In genomic region chr13:83563261-83563660, GRCm38 (mm10) we compare ENCODE assay signal across 23 mouse cellular contexts. TPM values are rescaled to one million over a fixed set of nuclear protein-coding genes. Genes with fewer than 3 reads are reported as not detected.
DNase-seq lines count a peak whose midpoint lies in the region; ATAC-seq lines count a peak whose summit lies in the region.
"Had no signal": no experiment of that assay in that cellular context is flagged by ENCODE, and none has a peak within 500 bp of the region (broad histone marks: within the 10 kb centered on the region; RNA-seq: fewer than 3 reads in every experiment).

No protein-coding gene starts in this region.

- H3K27me3 ChIP-seq in heart, embryonic 12.5 days (replicated peaks), result no peaks in the 10 kb centered on the region
- H3K27me3 ChIP-seq in heart, embryonic 11.5 days (ENCODE audit: control insufficient read depth, insufficient read depth, low read length), result no peaks in the 10 kb centered on the region
- no peaks in the 10 kb centered on the region for H3K27me3 ChIP-seq in midbrain, embryonic 11.5 days (ENCODE audit: control insufficient read depth, insufficient read depth, low read length)
- H3K27me3 ChIP-seq in midbrain, embryonic 14.5 days (ENCODE audit: control insufficient read depth, insufficient read depth, low read length), result no peaks in the 10 kb centered on the region
- no peaks in the 10 kb centered on the region for H3K27me3 ChIP-seq in liver, embryonic 12.5 days (replicated peaks)
- H3K27me3 ChIP-seq in liver, embryonic 16.5 days (ENCODE audit: control insufficient read depth, insufficient read depth, low read depth, low read length), result no peaks in the 10 kb centered on the region
- H3K27me3 ChIP-seq: embryonic facial prominence, embryonic 12.5 days; forebrain, embryonic 13.5 days; hindbrain, embryonic 12.5 days; limb, embryonic 15.5 days; neural tube, embryonic 15.5 days had no signal

- peak overlapping the region; percentile 62 for H3K27ac ChIP-seq in heart, embryonic 12.5 days (ENCODE audit: poor library complexity, severe bottlenecking)
- H3K27ac ChIP-seq in heart, embryonic 11.5 days (ENCODE audit: low read depth, low read length), result no peak overlapping the region; the same call in 1 of the 2 replicates
- no peak overlapping the region for H3K27ac ChIP-seq in midbrain, embryonic 11.5 days (ENCODE audit: low read depth, low read length)
- no peak overlapping the region for H3K27ac ChIP-seq in midbrain, embryonic 14.5 days (replicated peaks; ENCODE audit: low read depth, low read length)
- H3K27ac ChIP-seq in liver, embryonic 12.5 days, result no peak overlapping the region
- H3K27ac ChIP-seq in liver, embryonic 16.5 days (ENCODE audit: low read length), result no peak overlapping the region
- H3K27ac ChIP-seq: embryonic facial prominence, embryonic 12.5 days; forebrain, embryonic 13.5 days; hindbrain, embryonic 12.5 days; layer of hippocampus, adult 2 months; limb, embryonic 15.5 days; neural tube, embryonic 15.5 days had no signal

- no peaks in the 10 kb centered on the region for H3K9me3 ChIP-seq in heart, embryonic 12.5 days (replicated peaks)
- H3K9me3 ChIP-seq in heart, embryonic 11.5 days (replicated peaks; ENCODE audit: control insufficient read depth, low read length), result no peaks in the 10 kb centered on the region
- no peaks in the 10 kb centered on the region for H3K9me3 ChIP-seq in midbrain, embryonic 11.5 days (ENCODE audit: control insufficient read depth, low read length)
- H3K9me3 ChIP-seq in midbrain, embryonic 14.5 days (ENCODE audit: control insufficient read depth, low read length), result no peaks in the 10 kb centered on the region
- no peaks in the 10 kb centered on the region for H3K9me3 ChIP-seq in liver, embryonic 12.5 days (replicated peaks)
- H3K9me3 ChIP-seq in liver, embryonic 16.5 days (replicated peaks; ENCODE audit: control insufficient read depth, low read length), result no peaks in the 10 kb centered on the region
- H3K9me3 ChIP-seq: embryonic facial prominence, embryonic 12.5 days; forebrain, embryonic 13.5 days; hindbrain, embryonic 12.5 days; limb, embryonic 15.5 days; neural tube, embryonic 15.5 days had no signal

- peak; percentile 69 for DNase-seq in midbrain, embryonic 11.5 days (ENCODE audit: low spot score, missing footprints)
- DNase-seq in midbrain, embryonic 14.5 days, result no peak
- DNase-seq in gastrocnemius, adult 18-20 months (ENCODE audit: low spot score), result no peak
- no peak for DNase-seq in thymus, postnatal 10 days (ENCODE audit: low spot score in 2 of 2)
- DNase-seq: cerebellum, adult 9-10 months; gastrocnemius, postnatal 25 days; kidney, adult 2 months; kidney, postnatal 10 days; layer of hippocampus, postnatal 36 days; lung, postnatal 10 days; retina, postnatal 1 day had no signal

- no peaks in the 10 kb centered on the region for H3K36me3 ChIP-seq in heart, embryonic 12.5 days
- no peaks in the 10 kb centered on the region for H3K36me3 ChIP-seq in heart, embryonic 11.5 days (ENCODE audit: control insufficient read depth, insufficient read depth, low read length)
- H3K36me3 ChIP-seq in midbrain, embryonic 11.5 days (ENCODE audit: control insufficient read depth, insufficient read depth, low read length), result no peaks in the 10 kb centered on the region
- no peaks in the 10 kb centered on the region for H3K36me3 ChIP-seq in midbrain, embryonic 14.5 days (ENCODE audit: control insufficient read depth, insufficient read depth, low read length)
- no peaks in the 10 kb centered on the region for H3K36me3 ChIP-seq in liver, embryonic 12.5 days
- no peaks in the 10 kb centered on the region for H3K36me3 ChIP-seq in liver, embryonic 16.5 days (ENCODE audit: control insufficient read depth, insufficient read depth)
- H3K36me3 ChIP-seq: embryonic facial prominence, embryonic 12.5 days; hindbrain, embryonic 12.5 days; limb, embryonic 15.5 days; neural tube, embryonic 15.5 days had no signal

- 15% methylated on average over 2 of the region's 2 CpGs for WGBS in heart, embryonic 12.5 days
- WGBS in heart, embryonic 11.5 days (ENCODE audit: insufficient replicate concordance), result 27% methylated on average over 2 of the region's 2 CpGs
- WGBS in midbrain, embryonic 11.5 days, result 63% methylated on average over 2 of the region's 2 CpGs
- 81% methylated on average over 2 of the region's 2 CpGs for WGBS in midbrain, embryonic 14.5 days
- 32% methylated on average over 2 of the region's 2 CpGs for WGBS in liver, embryonic 12.5 days (ENCODE audit: insufficient replicate concordance)
- 36% methylated on average over 2 of the region's 2 CpGs for WGBS in liver, embryonic 16.5 days (ENCODE audit: insufficient replicate concordance)

- ATAC-seq in heart, embryonic 12.5 days (ENCODE audit: insufficient number of reproducible peaks, low FRiP score), result 0 out of 2 replicates have a peak, but pooled peaks have one; percentile 45
- no peak for ATAC-seq in heart, embryonic 11.5 days (replicated peaks; ENCODE audit: insufficient number of reproducible peaks, low FRiP score, low TSS enrichment)
- ATAC-seq in midbrain, embryonic 11.5 days (ENCODE audit: low FRiP score), result no peak
- ATAC-seq in midbrain, embryonic 14.5 days (ENCODE audit: low FRiP score, low TSS enrichment), result no peak
- peak; percentile 78 for ATAC-seq in liver, embryonic 12.5 days
- peak; percentile 56; the same call in 1 of the 2 replicates for ATAC-seq in liver, embryonic 16.5 days (ENCODE audit: low read depth)
- ATAC-seq: forebrain, embryonic 13.5 days; midbrain, embryonic 16.5 days had no signal

- no peak overlapping the region for H3K4me2 ChIP-seq in heart, embryonic 12.5 days
- no peak overlapping the region for H3K4me2 ChIP-seq in heart, embryonic 11.5 days
- no peak overlapping the region for H3K4me2 ChIP-seq in midbrain, embryonic 11.5 days
- H3K4me2 ChIP-seq in midbrain, embryonic 14.5 days (ENCODE audit: low read length), result no peak overlapping the region
- H3K4me2 ChIP-seq in liver, embryonic 12.5 days, result no peak overlapping the region
- H3K4me2 ChIP-seq in liver, embryonic 16.5 days (ENCODE audit: low read depth, low read length), result no peak overlapping the region
- H3K4me2 ChIP-seq: embryonic facial prominence, embryonic 12.5 days; forebrain, embryonic 13.5 days; hindbrain, embryonic 12.5 days; limb, embryonic 15.5 days; neural tube, embryonic 15.5 days had no signal

- H3K9ac ChIP-seq in heart, embryonic 12.5 days, result no peak overlapping the region
- no peak overlapping the region for H3K9ac ChIP-seq in heart, embryonic 11.5 days (ENCODE audit: low read depth, low read length)
- no peak overlapping the region for H3K9ac ChIP-seq in midbrain, embryonic 11.5 days (ENCODE audit: low read length)
- H3K9ac ChIP-seq in midbrain, embryonic 14.5 days (replicated peaks; ENCODE audit: low read length), result no peak overlapping the region
- H3K9ac ChIP-seq in liver, embryonic 12.5 days, result no peak overlapping the region
- no peak overlapping the region for H3K9ac ChIP-seq in liver, embryonic 16.5 days (ENCODE audit: low read depth, low read length)
- H3K9ac ChIP-seq: embryonic facial prominence, embryonic 12.5 days; forebrain, embryonic 13.5 days; hindbrain, embryonic 12.5 days; limb, embryonic 15.5 days; neural tube, embryonic 15.5 days had no signal

- no peak overlapping the region for H3K4me3 ChIP-seq in heart, embryonic 12.5 days
- no peak overlapping the region for H3K4me3 ChIP-seq in heart, embryonic 11.5 days (ENCODE audit: low read depth, low read length)
- H3K4me3 ChIP-seq in midbrain, embryonic 11.5 days (ENCODE audit: low read depth, low read length), result no peak overlapping the region
- H3K4me3 ChIP-seq in midbrain, embryonic 14.5 days (replicated peaks; ENCODE audit: low read depth, low read length), result no peak overlapping the region
- no peak overlapping the region for H3K4me3 ChIP-seq in liver, embryonic 12.5 days
- H3K4me3 ChIP-seq in liver, embryonic 16.5 days (ENCODE audit: low read depth, low read length), result no peak overlapping the region
- H3K4me3 ChIP-seq: embryonic facial prominence, embryonic 12.5 days; erythroblast, embryonic 14.5 days; forebrain, embryonic 13.5 days; hindbrain, embryonic 12.5 days; layer of hippocampus, adult 2 months; limb, embryonic 15.5 days; neural tube, embryonic 15.5 days had no signal

- H3K4me1 ChIP-seq in heart, embryonic 12.5 days (replicated peaks), result peaks cover 37% of the 10 kb centered on the region
- peaks cover 42% of the 10 kb centered on the region for H3K4me1 ChIP-seq in heart, embryonic 11.5 days (ENCODE audit: control insufficient read depth, insufficient read depth, low read length)
- H3K4me1 ChIP-seq in midbrain, embryonic 11.5 days (ENCODE audit: control insufficient read depth, insufficient read depth, low read length), result no peaks in the 10 kb centered on the region
- H3K4me1 ChIP-seq in midbrain, embryonic 14.5 days (ENCODE audit: control insufficient read depth, insufficient read depth, low read length), result no peaks in the 10 kb centered on the region
- peaks cover 27% of the 10 kb centered on the region for H3K4me1 ChIP-seq in liver, embryonic 12.5 days
- no peaks in the 10 kb centered on the region; the same call in 1 of the 2 replicates for H3K4me1 ChIP-seq in liver, embryonic 16.5 days (ENCODE audit: control insufficient read depth, low read depth, low read length)
- H3K4me1 ChIP-seq: hindbrain, embryonic 12.5 days had no signal

RNA-seq across cellular contexts. Expression of gene Mef2c, which starts 59.4 kb away (rescaled TPM):
- 117 and 127 TPM in 2 replicates for polyA plus RNA-seq in heart, embryonic 12.5 days (2016; fragmentation: Nextera tagmentation; extraction: Ambion mirVana)
- 126 and 130 TPM in 2 replicates for polyA plus RNA-seq in heart, embryonic 11.5 days (2014; fragmentation: Nextera tagmentation; extraction: Ambion mirVana)
- polyA plus RNA-seq in midbrain, embryonic 11.5 days (2014; fragmentation: Nextera tagmentation; extraction: Ambion mirVana), result 11.7 and 14.7 TPM in 2 replicates
- polyA plus RNA-seq in midbrain, embryonic 14.5 days (2014; fragmentation: Nextera tagmentation; extraction: Ambion mirVana), result 25.0 and 27.8 TPM in 2 replicates
- 29.9 and 32.3 TPM in 2 replicates for polyA plus RNA-seq in liver, embryonic 12.5 days (2016; fragmentation: Nextera tagmentation; extraction: Ambion mirVana)
- 11.9 and 13.0 TPM in 2 replicates for polyA plus RNA-seq in liver, embryonic 16.5 days (2015; fragmentation: Nextera tagmentation; extraction: Ambion mirVana)
- total RNA-seq in gastrocnemius, adult 18-20 months (2021), result 100 to 1,000 TPM; 431 to 527 TPM

Comparison
In these comparisons a context has a peak if more than half of its experiments do, and no peak if none do; other contexts are left out.
1. ATAC-seq: peak in heart, embryonic 12.5 days (single experiment), liver, embryonic 12.5 days (single experiment) and liver, embryonic 16.5 days (single experiment); none in heart, embryonic 11.5 days (single experiment), midbrain, embryonic 11.5 days (single experiment) and midbrain, embryonic 14.5 days (single experiment).